9 mouse cellular contexts compared by ENCODE assay signal in genomic region chr9:102726811-102727210, GRCm38 (mm10). TPM values are rescaled to one million over a fixed set of nuclear protein-coding genes. Genes with fewer than 3 reads are reported as not detected.
DNase-seq lines count a peak whose midpoint lies in the region; ATAC-seq and TF ChIP-seq lines count a peak whose summit lies in the region.
"Had no signal": no experiment of that assay in that cellular context is flagged by ENCODE, and none has a peak within 500 bp of the region (broad histone marks: within the 10 kb centered on the region; RNA-seq: fewer than 3 reads in every experiment).

No protein-coding gene starts in this region.

- no peak for TF ChIP-seq POLR2A in liver, adult 2 months (IDR thresholded peaks at IDR 0.05; ENCODE audit: extremely low read depth, insufficient read depth, low read length)
- TF ChIP-seq POLR2A in small intestine, adult 2 months (IDR thresholded peaks at IDR 0.05; ENCODE audit: low read depth, low read length) = no peak

- H3K4me1 ChIP-seq in liver, adult 2 months (ENCODE audit: control insufficient read depth, insufficient read depth, low read length) = peaks cover 59% of the 10 kb centered on the region
- peaks cover 62% of the 10 kb centered on the region for H3K4me1 ChIP-seq in liver, embryonic 12.5 days
- peaks cover 89% of the 10 kb centered on the region for H3K4me1 ChIP-seq in heart, embryonic 15.5 days (replicated peaks)
- H3K4me1 ChIP-seq in limb, embryonic 10.5 days = peaks cover 69% of the 10 kb centered on the region
- H3K4me1 ChIP-seq in small intestine, adult 2 months (ENCODE audit: control insufficient read depth, insufficient read depth, insufficient read length, low read length) = peaks cover 23% of the 10 kb centered on the region

- peaks cover 11% of the 10 kb centered on the region; the same call in 1 of the 2 replicates for H3K79me2 ChIP-seq in liver, adult 2 months (ENCODE audit: control insufficient read depth, insufficient read depth, low read length)

- H3K9ac ChIP-seq in liver, adult 2 months (ENCODE audit: low read depth, low read length) = peak overlapping the region; percentile 44
- H3K9ac ChIP-seq in liver, embryonic 12.5 days = no peak overlapping the region
- H3K9ac ChIP-seq in heart, embryonic 15.5 days = no peak overlapping the region

- no peak for TF ChIP-seq CTCF in liver, adult 2 months (IDR thresholded peaks at IDR 0.05; ENCODE audit: low read depth, low read length)
- no peak for TF ChIP-seq CTCF in small intestine, adult 2 months (IDR thresholded peaks at IDR 0.05; ENCODE audit: extremely low read depth, insufficient read length, insufficient replicate concordance, low read depth, low read length)

- 50% methylated on average over 3 of the region's 3 CpGs for WGBS in liver, adult 2 months
- 52% methylated on average over 3 of the region's 3 CpGs for WGBS in liver, embryonic 12.5 days (ENCODE audit: insufficient replicate concordance)
- WGBS in heart, embryonic 15.5 days = 46% methylated on average over 3 of the region's 3 CpGs
- 60% methylated on average over 3 of the region's 3 CpGs for WGBS in limb, embryonic 10.5 days
- WGBS in small intestine, adult 2 months = 65% methylated on average over 3 of the region's 3 CpGs

- no peak for ATAC-seq in liver, embryonic 12.5 days
- ATAC-seq in heart, embryonic 15.5 days (replicated peaks; ENCODE audit: insufficient number of reproducible peaks, insufficient read depth, low FRiP score, low read depth) = no peak

- no peaks in the 10 kb centered on the region for H3K27me3 ChIP-seq in liver, adult 2 months (ENCODE audit: control insufficient read depth, insufficient read depth, low read length)
- H3K27me3 ChIP-seq in liver, embryonic 12.5 days (replicated peaks) = peaks cover 18% of the 10 kb centered on the region; the same call in 1 of the 2 replicates
- H3K27me3 ChIP-seq in heart, embryonic 15.5 days = no peaks in the 10 kb centered on the region
- H3K27me3 ChIP-seq in limb, embryonic 10.5 days (ENCODE audit: low read depth, poor library complexity, severe bottlenecking) = no peaks in the 10 kb centered on the region
- no peaks in the 10 kb centered on the region for H3K27me3 ChIP-seq in small intestine, adult 2 months (ENCODE audit: control insufficient read depth, insufficient read depth, low read length)

- H3K36me3 ChIP-seq in liver, adult 2 months (ENCODE audit: control insufficient read depth, insufficient read depth, low read length) = peaks cover 71% of the 10 kb centered on the region
- peaks cover 65% of the 10 kb centered on the region for H3K36me3 ChIP-seq in liver, embryonic 12.5 days
- H3K36me3 ChIP-seq in heart, embryonic 15.5 days = peaks cover 90% of the 10 kb centered on the region
- H3K36me3 ChIP-seq in limb, embryonic 10.5 days = peaks cover 100% of the 10 kb centered on the region
- peaks cover 67% of the 10 kb centered on the region for H3K36me3 ChIP-seq in small intestine, adult 2 months (ENCODE audit: control insufficient read depth, insufficient read depth, low read length)

- H3K4me2 ChIP-seq in liver, embryonic 12.5 days = no peak overlapping the region
- H3K4me2 ChIP-seq in heart, embryonic 15.5 days = peak overlapping the region; percentile 45

- H3K27ac ChIP-seq in liver, adult 2 months (replicated peaks; ENCODE audit: insufficient read depth, low read depth, low read length) = peak overlapping the region; percentile 89
- no peak overlapping the region for H3K27ac ChIP-seq in liver, embryonic 12.5 days
- peak overlapping the region; percentile 98 for H3K27ac ChIP-seq in heart, embryonic 15.5 days
- peak overlapping the region; percentile 82 for H3K27ac ChIP-seq in limb, embryonic 10.5 days
- 0 out of 2 replicates have a peak overlapping the region, but pooled peaks have one; percentile 25 for H3K27ac ChIP-seq in small intestine, adult 2 months (ENCODE audit: insufficient read depth, low read depth, low read length)

- no peak overlapping the region for H3K4me3 ChIP-seq in liver, adult 2 months (ENCODE audit: insufficient read depth, low read depth, low read length)
- H3K4me3 ChIP-seq in liver, embryonic 12.5 days = no peak overlapping the region
- no peak overlapping the region for H3K4me3 ChIP-seq in heart, embryonic 15.5 days
- peak overlapping the region; percentile 40; the same call in 1 of the 2 replicates for H3K4me3 ChIP-seq in limb, embryonic 10.5 days
- no peak overlapping the region for H3K4me3 ChIP-seq in small intestine, adult 2 months (ENCODE audit: low read depth, low read length)

- H3K9me3 ChIP-seq in liver, embryonic 12.5 days (replicated peaks) = no peaks in the 10 kb centered on the region
- no peaks in the 10 kb centered on the region for H3K9me3 ChIP-seq in heart, embryonic 15.5 days (replicated peaks)
- no peaks in the 10 kb centered on the region for H3K9me3 ChIP-seq in limb, embryonic 10.5 days (replicated peaks)
- H3K9me3 ChIP-seq: megakaryocyte, embryonic 14.5 days had no signal

- DNase-seq in liver, adult 2 months (ENCODE audit: extremely low read depth, low read depth, low spot score) = no peak
- no peak for DNase-seq in limb, embryonic 10.5 days (ENCODE audit: low spot score)
- no peak for DNase-seq in spleen, postnatal 4 days (ENCODE audit: low spot score in 2 of 2)
- no peak for DNase-seq in spleen, postnatal 10 days (ENCODE audit: low spot score in 2 of 2)
- no peak for DNase-seq in spleen, adult 12 weeks (ENCODE audit: low spot score)

RNA-seq across cellular contexts. Expression of gene Amotl2, which starts 10.3 kb away (rescaled TPM):
- 19.9 and 21.5 TPM in 2 replicates for total RNA-seq in liver, adult 2 months (2014; rRNA removed)
- 9.2 and 14.0 TPM in 2 replicates for polyA plus RNA-seq in liver, adult 2 months (2012; rRNA removed)
- polyA plus RNA-seq in liver, embryonic 12.5 days (2016; fragmentation: Nextera tagmentation; extraction: Ambion mirVana) = 10.4 and 11.5 TPM in 2 replicates
- polyA plus RNA-seq in heart, embryonic 15.5 days (2015; fragmentation: Nextera tagmentation; extraction: Ambion mirVana) = 38.9 and 45.6 TPM in 2 replicates
- polyA plus RNA-seq in limb, embryonic 10.5 days (2016; fragmentation: Nextera tagmentation; extraction: Ambion mirVana) = 41.6 and 49.1 TPM in 2 replicates
- polyA plus RNA-seq in small intestine, adult 2 months (2012; rRNA removed) = 8.7 and 12.3 TPM in 2 replicates
